Mouse (Mus musculus) forebrain, embryonic 10.5 days (tissue): ENCODE measurements around the gene Dlg1. TPM values are rescaled to one million over a fixed set of nuclear protein-coding genes. Genes with fewer than 3 reads are reported as not detected.

Source experiments
- DNase-seq: peaks from one replicate; pipeline ENCODE4 v3.0.0-alpha.2; 2017; ENCODE audit warnings: low spot score; ENCODE audit errors: extremely low spot score
- H3K27ac ChIP-seq: fragments of 300-500 bp; sonication (generic); 2 replicates; pipeline ENCODE4 v1.5.1; 2016; ENCODE audit warnings: mild to moderate bottlenecking
- H3K27me3 ChIP-seq: fragments of 300-500 bp; sonication (generic); 2 replicates; pipeline ENCODE4 v1.6.1; 2016; ENCODE audit warnings: mild to moderate bottlenecking; ENCODE audit not compliant: poor library complexity, severe bottlenecking
- H3K36me3 ChIP-seq: fragments of 300-500 bp; sonication (generic); replicated peaks from 2 replicates; pipeline ENCODE4 v1.6.1; 2016; ENCODE audit warnings: mild to moderate bottlenecking, moderate library complexity
- H3K4me1 ChIP-seq: fragments of 300-500 bp; sonication (generic); 2 replicates; pipeline ENCODE4 v1.6.1; 2016
- H3K4me3 ChIP-seq: fragments of 300-500 bp; sonication (generic); 2 replicates; pipeline ENCODE4 v1.5.1; 2016; ENCODE audit warnings: mild to moderate bottlenecking, moderate library complexity
- H3K9me3 ChIP-seq: fragments of 300-500 bp; sonication (generic); 2 replicates; pipeline ENCODE4 v1.6.1; 2016; ENCODE audit warnings: mild to moderate bottlenecking, moderate library complexity
- WGBS: fragments of 180-500 bp; shearing (Covaris S2); methylation state at CpG from one replicate; pipeline ENCODE4 v1.1.7; 2016; 5-methylcytosine and 5-hydroxymethylcytosine counted together
- polyA plus RNA-seq: library from polyadenylated mRNA; unstranded; fragments of >200 nt; fragmentation: Nextera tagmentation; extraction: Ambion mirVana; gene quantifications from 2 replicates; pipeline ENCODE4 v1.2.1, GENCODE M21; 2016

The Dlg1 gene
- polyA plus RNA-seq, 1 experiment from 2014 or later = 30.9 TPM

DNA sequence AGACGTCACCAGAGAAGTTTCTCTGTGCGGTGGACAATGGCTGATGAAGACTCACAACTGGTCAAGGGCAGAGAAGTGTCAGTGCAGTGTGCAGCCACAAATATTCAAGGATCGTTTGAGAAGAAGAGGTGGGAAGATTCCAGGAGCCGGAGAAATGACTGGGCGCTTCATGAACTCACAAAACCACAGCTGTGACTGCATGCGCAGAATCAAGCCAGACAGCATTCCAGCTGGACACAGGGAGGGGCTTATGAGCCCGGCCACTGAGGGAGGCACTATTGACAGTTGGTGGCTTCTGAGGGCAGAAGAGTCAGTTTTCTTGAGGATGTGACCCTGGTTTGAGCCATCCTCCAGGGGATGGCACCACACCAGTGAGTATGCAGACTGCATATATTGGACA is 24.9 kb upstream of the Dlg1 start:
- no peak for DNase-seq
- Histone ChIP-seq H3K27ac (peak overlapping the region; percentile 44; the same call in 1 of the 2 replicates), H3K4me1 (peaks cover 24% of the 10 kb centered on the region), H3K27me3 (no peaks in the 10 kb centered on the region), H3K9me3 (no peaks in the 10 kb centered on the region), H3K36me3 (no peaks in the 10 kb centered on the region), H3K4me3 (no peak overlapping the region)
- WGBS = 62% methylated on average over 7 of the region's 7 CpGs

DNA sequence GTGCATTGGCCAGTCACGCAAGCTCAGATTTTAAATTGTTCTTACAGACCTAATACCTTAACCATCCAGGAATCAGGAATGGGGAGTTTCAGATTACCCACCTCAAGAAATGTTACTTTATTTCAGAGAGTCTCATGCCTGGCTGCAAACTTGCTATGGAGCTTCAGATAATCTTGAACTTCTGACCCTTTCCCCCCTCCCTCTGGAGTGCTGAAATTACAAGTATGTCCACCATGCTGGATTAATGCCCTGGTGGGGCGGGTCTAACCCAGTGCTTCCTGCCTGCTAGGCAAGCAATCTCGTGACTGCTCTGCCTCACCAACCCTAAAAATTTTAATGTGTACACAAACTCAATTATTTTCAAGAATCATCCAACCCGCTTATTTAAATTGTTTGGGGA is 23.3 kb upstream of the Dlg1 start:
- no peak overlapping the region for H3K27ac ChIP-seq
- peaks cover 5% of the 10 kb centered on the region; the same call in 1 of the 2 replicates for H3K9me3 ChIP-seq
- H3K36me3 ChIP-seq = no peaks in the 10 kb centered on the region
- H3K4me3 ChIP-seq = no peak overlapping the region
- DNase-seq = no peak
- H3K27me3 ChIP-seq = no peaks in the 10 kb centered on the region
- WGBS = 76% methylated on average over 4 of the region's 4 CpGs
- H3K4me1 ChIP-seq = peaks cover 24% of the 10 kb centered on the region

DNA sequence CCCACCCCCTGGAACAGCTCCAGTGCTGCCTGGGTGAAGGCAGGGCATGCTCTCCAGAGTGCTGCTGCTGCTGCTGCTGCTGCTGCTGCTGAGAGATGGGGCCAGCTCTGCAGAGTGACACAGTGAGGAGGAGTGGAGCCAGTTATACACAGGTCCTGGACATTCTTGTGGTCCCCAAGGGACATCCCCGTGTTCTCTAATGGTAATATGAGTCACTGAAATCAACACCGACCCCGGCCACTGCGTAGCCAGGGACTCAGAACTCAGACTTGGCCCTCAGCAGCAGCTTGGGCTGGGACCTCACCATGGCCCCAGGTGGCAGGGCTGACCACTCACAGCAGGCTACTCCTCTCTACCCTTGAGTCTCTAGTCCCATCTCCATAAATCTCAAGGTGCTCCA is 21.5 kb upstream of the Dlg1 start:
- Histone ChIP-seq H3K9me3 (peaks cover 5% of the 10 kb centered on the region; the same call in 1 of the 2 replicates), H3K4me3 (no peak overlapping the region), H3K4me1 (peaks cover 24% of the 10 kb centered on the region), H3K27me3 (no peaks in the 10 kb centered on the region), H3K27ac (peak overlapping the region; percentile 4; the same call in 1 of the 2 replicates), H3K36me3 (no peaks in the 10 kb centered on the region)
- DNase-seq = no peak
- 64% methylated on average over 4 of the region's 4 CpGs for WGBS

DNA sequence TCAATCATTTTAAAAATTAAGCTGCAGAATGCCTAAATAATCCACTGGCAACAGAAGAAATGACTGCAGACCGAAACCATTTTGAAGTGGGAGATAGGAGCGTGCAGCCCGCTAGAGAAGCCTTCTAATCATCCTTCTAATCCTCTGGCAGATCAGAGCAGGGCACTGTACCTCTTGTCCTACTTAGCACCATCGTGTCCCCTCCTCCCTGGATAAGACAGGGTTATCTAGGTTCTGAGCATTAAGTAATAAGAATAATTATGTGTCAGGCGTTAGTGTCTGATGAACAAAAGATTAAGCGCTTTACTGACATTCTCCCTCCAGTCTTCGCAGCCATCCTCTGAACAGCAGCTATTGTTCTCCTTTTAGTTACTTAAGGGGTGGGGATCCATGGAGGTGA is 16.0 kb upstream of the Dlg1 start:
- WGBS = 79% methylated on average over 7 of the region's 7 CpGs
- H3K36me3 ChIP-seq = no peaks in the 10 kb centered on the region
- DNase-seq = no peak
- H3K27ac ChIP-seq = no peak overlapping the region
- no peak overlapping the region for H3K4me3 ChIP-seq
- H3K27me3 ChIP-seq = no peaks in the 10 kb centered on the region
- peaks cover 5% of the 10 kb centered on the region; the same call in 1 of the 2 replicates for H3K9me3 ChIP-seq
- peaks cover 31% of the 10 kb centered on the region for H3K4me1 ChIP-seq

DNA sequence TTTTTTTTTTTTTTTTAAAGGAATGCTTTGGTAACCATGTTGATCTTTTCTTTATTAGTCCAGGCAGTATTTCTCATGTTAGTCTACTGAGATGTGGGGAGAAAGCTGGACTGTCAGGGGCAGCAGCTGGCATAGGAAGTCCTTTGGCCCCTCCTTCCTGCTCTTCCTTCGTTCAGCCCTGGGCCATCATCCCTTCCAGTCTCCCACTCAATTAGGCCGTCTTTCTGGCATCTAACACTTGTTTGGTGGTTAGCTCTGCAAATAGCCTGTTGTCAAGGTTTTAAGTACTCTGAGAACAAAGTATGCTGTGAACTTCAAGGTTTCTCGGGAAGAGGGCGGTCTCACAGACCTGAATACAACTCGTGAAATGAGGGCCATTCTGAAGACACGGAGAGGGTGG is 12.5 kb upstream of the Dlg1 start:
- 25% methylated on average over 6 of the region's 6 CpGs for WGBS
- H3K27ac ChIP-seq = peak overlapping the region; percentile 70
- H3K9me3 ChIP-seq = no peaks in the 10 kb centered on the region
- peaks cover 47% of the 10 kb centered on the region for H3K4me1 ChIP-seq
- no peaks in the 10 kb centered on the region for H3K27me3 ChIP-seq
- H3K4me3 ChIP-seq = no peak overlapping the region
- no peak for DNase-seq
- H3K36me3 ChIP-seq = no peaks in the 10 kb centered on the region

DNA sequence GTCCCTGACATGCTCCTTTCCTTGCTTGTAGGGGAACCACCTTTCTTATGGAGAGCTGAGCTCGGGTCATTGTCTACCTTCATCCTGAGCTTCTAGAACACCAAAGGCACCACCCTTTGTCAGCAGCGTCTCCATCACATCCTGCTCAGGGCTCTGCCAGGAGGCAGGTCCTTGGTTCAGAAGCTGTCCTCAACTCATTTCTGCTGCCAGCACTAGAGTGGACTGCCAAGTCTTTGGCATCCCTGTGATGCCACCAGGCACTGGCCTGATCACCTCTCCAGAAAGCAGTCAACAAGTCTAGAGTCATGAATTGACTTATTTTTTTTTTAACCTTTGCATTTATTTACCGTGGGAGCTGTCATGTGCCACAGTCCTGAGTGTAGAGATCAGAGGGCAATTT is 11.7 kb upstream of the Dlg1 start:
- DNase-seq = no peak
- Histone ChIP-seq H3K4me1 (peaks cover 47% of the 10 kb centered on the region), H3K27ac (peak overlapping the region; percentile 70), H3K4me3 (no peak overlapping the region), H3K36me3 (no peaks in the 10 kb centered on the region), H3K27me3 (no peaks in the 10 kb centered on the region), H3K9me3 (no peaks in the 10 kb centered on the region)
- WGBS = 79% methylated on average over 3 of the region's 3 CpGs

DNA sequence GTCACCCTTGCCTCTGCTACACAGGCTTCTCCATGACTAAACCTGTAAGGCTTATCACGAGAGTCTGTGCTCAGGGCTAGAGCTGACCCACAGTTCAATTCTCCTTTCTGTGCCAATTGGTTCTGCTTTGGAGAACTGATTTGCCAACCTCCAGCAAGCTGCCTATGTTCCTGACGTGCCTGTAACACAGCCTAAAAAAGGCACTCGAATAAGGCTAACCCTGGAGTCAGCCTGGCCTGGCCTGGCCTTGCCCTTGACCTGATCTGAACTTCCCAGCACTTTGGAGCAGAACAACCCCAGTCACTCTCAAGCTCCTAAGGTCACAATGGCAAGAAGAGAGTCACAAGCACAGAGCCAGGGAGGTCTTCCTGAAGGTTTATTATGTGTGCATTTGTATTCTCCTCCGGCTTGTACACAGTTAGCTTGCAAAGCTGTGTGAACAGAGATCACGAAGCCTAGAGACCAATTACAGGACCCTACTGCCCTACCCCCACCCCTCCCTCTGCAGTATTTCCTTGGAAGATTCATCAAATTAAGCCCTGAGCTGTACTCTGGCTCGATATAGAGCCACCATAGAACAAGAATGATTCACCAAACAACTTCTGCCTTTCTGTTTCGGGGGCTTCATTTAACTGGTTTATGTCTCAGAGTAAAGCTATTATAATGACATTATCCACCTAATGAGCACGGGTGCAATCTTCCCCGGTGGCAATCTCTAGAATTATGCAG is 11.0 kb upstream of the Dlg1 start:
- WGBS = 67% methylated on average over 9 of the region's 9 CpGs
- DNase-seq = no peak
- H3K27ac ChIP-seq = peak overlapping the region; percentile 70

DNA sequence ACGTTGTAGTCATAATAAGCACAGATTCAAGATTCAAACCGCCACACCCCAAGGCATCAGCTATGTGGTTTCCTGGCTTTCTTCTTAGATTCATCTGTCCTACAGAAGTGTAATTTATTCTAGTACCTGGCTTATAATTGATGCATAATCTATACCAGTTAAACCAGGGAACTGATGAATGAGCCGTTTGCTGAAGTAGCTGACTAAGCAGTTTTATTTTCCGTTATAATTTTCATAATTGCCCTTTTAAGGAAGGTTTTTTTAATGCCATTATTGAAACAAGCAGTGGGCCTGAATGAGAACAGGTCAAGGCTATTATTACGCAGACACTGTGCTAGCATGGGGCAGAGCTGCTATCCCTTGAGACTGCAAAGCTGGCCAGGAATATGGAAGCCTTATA is 9.6 kb upstream of the Dlg1 start:
- no peaks in the 10 kb centered on the region for H3K36me3 ChIP-seq
- H3K27ac ChIP-seq = no peak overlapping the region
- WGBS = 84% methylated on average over 5 of the region's 5 CpGs
- H3K4me3 ChIP-seq = no peak overlapping the region
- no peaks in the 10 kb centered on the region for H3K27me3 ChIP-seq
- no peak for DNase-seq
- no peaks in the 10 kb centered on the region for H3K9me3 ChIP-seq
- H3K4me1 ChIP-seq = peaks cover 47% of the 10 kb centered on the region

More for the DNA sequence above, 11.0 kb upstream of the Dlg1 start:
- no peaks in the 10 kb centered on the region for H3K36me3 ChIP-seq
- H3K4me1 ChIP-seq = peaks cover 47% of the 10 kb centered on the region
- no peaks in the 10 kb centered on the region for H3K27me3 ChIP-seq
- no peak overlapping the region for H3K4me3 ChIP-seq
- H3K9me3 ChIP-seq = no peaks in the 10 kb centered on the region

DNA sequence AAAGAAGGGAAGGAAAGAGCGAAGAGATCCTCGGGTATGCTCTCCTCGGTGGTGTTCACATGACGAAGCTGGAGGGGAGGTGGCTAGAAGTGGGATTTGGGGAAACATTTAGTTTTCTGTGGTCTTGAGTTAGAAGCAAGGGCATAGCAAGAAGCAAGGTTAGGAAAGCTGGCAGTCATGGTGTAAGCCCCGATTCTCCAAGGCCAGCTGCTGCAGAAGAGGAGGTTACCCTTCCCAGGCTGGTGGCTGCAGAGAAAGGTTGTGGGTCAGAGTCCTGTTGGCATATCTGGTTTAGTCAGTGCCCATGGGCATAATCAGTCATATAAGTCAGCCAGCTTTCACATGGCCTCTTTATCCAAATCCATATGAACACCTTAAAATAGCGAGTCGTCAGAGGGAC is 9.2 kb upstream of the Dlg1 start:
- H3K4me3 ChIP-seq = no peak overlapping the region
- H3K4me1 ChIP-seq = peaks cover 47% of the 10 kb centered on the region
- no peak for DNase-seq
- no peaks in the 10 kb centered on the region for H3K36me3 ChIP-seq
- no peaks in the 10 kb centered on the region for H3K9me3 ChIP-seq
- H3K27me3 ChIP-seq = 0 out of 2 replicates have a peak, but pooled peaks cover 4% of the 10 kb centered on the region
- WGBS = 84% methylated on average over 7 of the region's 7 CpGs
- no peak overlapping the region for H3K27ac ChIP-seq

DNA sequence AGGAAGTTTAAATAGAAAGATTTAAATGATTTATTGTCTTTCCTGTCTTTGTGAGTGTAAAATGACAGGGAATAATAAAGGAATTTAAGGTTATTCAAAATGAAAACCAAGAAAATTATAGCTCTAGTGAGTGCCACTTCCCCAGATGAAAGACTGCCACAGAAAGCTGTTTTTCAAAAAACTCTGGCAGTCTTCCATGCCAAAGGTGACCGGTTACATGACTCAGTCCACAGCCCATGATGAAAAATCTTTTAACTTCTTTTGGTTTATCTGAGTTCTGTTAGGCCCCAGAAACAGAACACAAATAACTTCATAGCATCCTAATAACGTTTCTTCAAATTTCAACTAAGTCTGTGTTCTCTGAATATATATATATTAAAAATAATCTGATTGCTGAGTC is 7.7 kb upstream of the Dlg1 start:
- H3K4me3 ChIP-seq = no peak overlapping the region
- H3K27me3 ChIP-seq = 0 out of 2 replicates have a peak, but pooled peaks cover 4% of the 10 kb centered on the region
- DNase-seq = no peak
- H3K4me1 ChIP-seq = peaks cover 33% of the 10 kb centered on the region
- WGBS = 88% methylated on average over 2 of the region's 2 CpGs
- H3K9me3 ChIP-seq = no peaks in the 10 kb centered on the region
- no peak overlapping the region for H3K27ac ChIP-seq
- no peaks in the 10 kb centered on the region for H3K36me3 ChIP-seq

DNA sequence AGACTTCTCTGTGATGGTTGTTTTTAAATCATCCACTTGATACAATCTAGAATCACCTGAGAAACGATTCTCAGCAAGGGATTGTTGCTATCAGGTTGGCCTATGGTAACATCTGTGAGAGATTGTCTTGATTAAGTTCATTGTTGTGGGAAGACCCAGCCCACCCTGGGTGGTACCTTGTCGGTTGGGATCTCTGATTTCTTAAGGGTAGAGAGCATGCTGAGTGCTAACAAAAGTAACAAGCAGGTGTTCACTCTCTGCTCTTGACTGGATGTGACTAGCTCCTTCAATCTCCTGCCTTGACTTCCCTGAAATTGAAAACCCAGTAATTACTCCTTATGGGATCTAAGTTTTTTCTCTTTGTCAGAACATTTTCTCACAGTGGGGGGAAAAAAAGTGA is 5.7 kb upstream of the Dlg1 start:
- DNase-seq = no peak
- Histone ChIP-seq H3K4me3 (no peak overlapping the region), H3K9me3 (no peaks in the 10 kb centered on the region), H3K27me3 (peaks cover 8% of the 10 kb centered on the region; the same call in 1 of the 2 replicates), H3K36me3 (no peaks in the 10 kb centered on the region), H3K27ac (no peak overlapping the region), H3K4me1 (peaks cover 28% of the 10 kb centered on the region)
- 20% methylated on average over 2 of the region's 2 CpGs for WGBS

DNA sequence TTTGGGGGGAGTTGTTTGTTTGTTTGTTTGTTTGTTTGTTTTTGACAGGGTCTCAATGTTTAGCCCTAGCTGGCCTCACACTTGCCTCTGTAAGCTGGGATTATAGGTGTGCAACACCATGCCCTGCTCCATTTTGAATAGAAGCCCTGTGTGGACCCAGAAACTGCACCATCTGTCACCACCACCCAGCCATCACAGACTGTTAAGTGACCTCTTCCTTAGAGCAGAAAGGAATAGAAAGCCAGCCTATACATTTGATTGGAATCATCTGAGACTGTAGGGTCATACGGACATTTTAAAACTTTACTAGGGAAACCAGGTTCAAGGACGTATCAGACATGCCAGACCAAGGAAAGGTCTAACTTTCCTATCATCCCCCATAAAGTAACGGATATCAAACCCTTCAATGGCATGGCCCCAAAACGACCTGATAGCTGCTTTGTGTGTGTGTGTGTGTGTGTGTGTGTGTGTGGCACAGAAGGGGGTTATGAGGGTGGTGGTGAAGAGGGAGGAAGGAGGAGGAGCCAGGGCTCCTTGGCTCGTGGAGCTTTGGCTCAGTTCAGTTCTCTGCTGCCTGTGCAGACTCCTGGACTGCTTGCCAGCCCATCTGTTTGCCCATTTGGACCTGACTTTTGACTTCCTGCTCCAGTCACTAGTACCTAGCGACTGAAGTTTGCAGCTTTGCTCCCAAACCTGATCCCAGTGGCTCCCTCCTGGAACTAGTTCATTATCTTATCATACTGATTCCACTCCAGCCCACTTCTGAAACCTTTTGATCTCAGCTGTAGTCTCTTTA is 4.5 kb upstream of the Dlg1 start:
- Histone ChIP-seq H3K9me3 (no peaks in the 10 kb centered on the region), H3K36me3 (no peaks in the 10 kb centered on the region), H3K27ac (no peak overlapping the region), H3K4me3 (no peak overlapping the region), H3K4me1 (peaks cover 24% of the 10 kb centered on the region), H3K27me3 (peaks cover 8% of the 10 kb centered on the region; the same call in 1 of the 2 replicates)
- 72% methylated on average over 6 of the region's 6 CpGs for WGBS
- no peak for DNase-seq

DNA sequence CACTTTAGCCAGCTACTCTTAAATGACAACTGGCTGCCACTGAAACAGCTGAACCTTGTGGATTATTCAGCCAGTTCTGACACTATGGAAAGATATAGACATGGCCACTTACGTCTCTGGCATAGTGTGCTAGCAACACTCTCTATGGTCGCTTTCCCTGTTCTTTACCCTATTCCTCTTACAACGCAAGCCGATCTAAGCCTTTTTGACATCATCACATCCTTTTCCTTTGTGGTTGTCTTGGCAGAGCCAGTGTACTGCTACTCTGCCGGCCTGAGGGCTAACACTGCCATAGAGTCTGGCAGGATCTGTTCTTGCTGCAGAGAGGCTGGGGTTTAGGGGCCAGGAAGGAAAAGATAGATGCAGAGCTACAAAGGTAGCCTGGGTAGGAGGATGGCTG is 3.8 kb upstream of the Dlg1 start:
- Histone ChIP-seq H3K9me3 (no peaks in the 10 kb centered on the region), H3K27me3 (peaks cover 8% of the 10 kb centered on the region; the same call in 1 of the 2 replicates), H3K27ac (no peak overlapping the region), H3K4me3 (no peak overlapping the region), H3K4me1 (peaks cover 20% of the 10 kb centered on the region), H3K36me3 (no peaks in the 10 kb centered on the region)
- no peak for DNase-seq
- WGBS = 80% methylated on average over 5 of the region's 5 CpGs
